Mouse (Mus musculus): ENCODE measurements around the gene Rnf19b. TPM values are rescaled to one million over a fixed set of nuclear protein-coding genes. Genes with fewer than 3 reads are reported as not detected.
A peak's percentile ranks its signal among the peaks of the same experiment; 100 is the strongest.

Gene Rnf19b
- 35.0 and 46.2 TPM in 2 replicates for total RNA-seq (2014; rRNA removed)
- 44.0 and 49.1 TPM in 2 replicates for polyA plus RNA-seq (2012; rRNA removed)

DNA sequence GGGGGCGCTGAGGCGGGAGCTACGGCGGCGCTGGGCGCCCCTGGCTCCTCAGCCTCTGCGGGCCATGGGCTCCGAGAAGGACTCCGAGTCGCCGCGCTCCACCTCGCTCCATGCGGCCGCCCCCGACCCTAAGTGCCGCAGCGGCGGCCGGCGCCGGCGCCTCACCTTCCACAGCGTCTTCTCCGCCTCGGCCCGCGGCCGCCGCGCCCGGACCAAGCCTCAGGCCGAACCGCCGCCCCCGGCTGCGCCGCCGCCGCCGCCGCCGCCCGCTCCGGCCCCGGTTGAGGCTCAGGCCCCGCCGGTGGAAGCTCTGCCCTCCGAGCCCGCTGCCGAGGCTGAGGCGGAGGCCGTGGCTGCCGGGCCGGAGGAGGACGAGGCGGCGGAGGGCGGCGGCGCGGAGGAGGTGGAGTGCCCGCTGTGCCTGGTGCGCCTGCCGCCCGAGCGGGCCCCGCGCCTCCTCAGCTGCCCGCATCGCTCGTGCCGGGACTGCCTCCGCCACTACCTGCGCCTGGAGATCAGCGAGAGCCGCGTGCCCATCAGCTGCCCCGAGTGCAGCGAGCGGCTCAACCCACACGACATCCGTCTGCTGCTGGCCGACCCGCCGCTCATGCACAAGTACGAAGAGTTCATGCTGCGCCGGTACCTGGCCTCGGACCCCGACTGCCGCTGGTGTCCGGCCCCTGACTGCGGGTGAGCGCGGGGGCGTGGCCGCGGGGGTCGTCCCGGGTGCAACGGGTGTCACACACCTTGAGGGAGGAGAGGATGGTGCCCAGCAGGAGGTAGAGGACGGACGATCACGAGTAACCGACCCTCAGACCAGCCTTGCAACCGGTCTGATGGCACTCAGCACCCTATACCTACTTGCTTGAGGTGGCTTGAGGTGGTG is at the start of gene Rnf19b:
Rnf19b (plus strand) TSS at position 65 of the 886 bp plus-strand sequence.
- H3K9ac ChIP-seq (ENCODE audit: low read depth, low read length) = peak within 1 kb of the TSS; percentile 88
- no peaks in the 10 kb centered on the region for H3K27me3 ChIP-seq (ENCODE audit: control insufficient read depth, insufficient read depth, low read length)
- peak within 1 kb of the TSS; percentile 48 for H3K27ac ChIP-seq (replicated peaks; ENCODE audit: insufficient read depth, low read depth, low read length)
- H3K4me1 ChIP-seq (ENCODE audit: control insufficient read depth, insufficient read depth, low read length) = peaks cover 10% of the 10 kb centered on the region
- H3K4me3 ChIP-seq (ENCODE audit: insufficient read depth, low read depth, low read length) = peak within 1 kb of the TSS; percentile 70
- DNase-seq (ENCODE audit: extremely low read depth, low read depth, low spot score) = no peak
- TF ChIP-seq CTCF (IDR thresholded peaks at IDR 0.05; ENCODE audit: low read depth, low read length) (no peak), POLR2A (IDR thresholded peaks at IDR 0.05; ENCODE audit: extremely low read depth, insufficient read depth, low read length) (no peak)
- no peaks in the 10 kb centered on the region for H3K36me3 ChIP-seq (ENCODE audit: control insufficient read depth, insufficient read depth, low read length)
- H3K79me2 ChIP-seq (ENCODE audit: control insufficient read depth, insufficient read depth, low read length) = peaks cover 12% of the 10 kb centered on the region; the same call in 1 of the 2 replicates
- under 1% methylated on average over 96 of the region's 107 CpGs for WGBS

DNA sequence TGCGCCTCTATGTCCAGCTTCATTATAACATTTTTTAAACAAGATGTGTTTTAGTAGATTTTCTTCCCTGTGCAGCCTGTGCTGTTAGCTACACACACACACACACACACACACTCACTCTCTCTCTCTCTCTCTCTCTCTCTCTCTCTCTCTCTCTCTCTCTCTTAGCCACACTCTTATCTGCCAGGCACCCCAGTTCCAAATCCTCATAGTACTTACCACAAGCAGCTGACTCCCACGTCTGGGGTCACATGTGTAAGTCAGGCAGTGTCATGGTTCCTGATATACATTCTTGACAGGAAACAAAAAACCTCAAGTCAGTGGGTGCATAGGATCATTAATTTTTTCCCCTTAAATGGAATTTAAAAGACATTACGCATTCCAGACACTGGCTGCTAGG is 49.4 kb upstream of the Rnf19b start:
- Histone ChIP-seq H3K36me3 (ENCODE audit: control insufficient read depth, insufficient read depth, low read length) (peaks cover 60% of the 10 kb centered on the region), H3K27me3 (ENCODE audit: control insufficient read depth, insufficient read depth, low read length) (no peaks in the 10 kb centered on the region), H3K27ac (replicated peaks; ENCODE audit: insufficient read depth, low read depth, low read length) (no peak overlapping the region), H3K9ac (ENCODE audit: low read depth, low read length) (no peak overlapping the region), H3K4me3 (ENCODE audit: insufficient read depth, low read depth, low read length) (no peak overlapping the region), H3K79me2 (ENCODE audit: control insufficient read depth, insufficient read depth, low read length) (no peaks in the 10 kb centered on the region), H3K4me1 (ENCODE audit: control insufficient read depth, insufficient read depth, low read length) (peaks cover 15% of the 10 kb centered on the region)
- no peak for DNase-seq (ENCODE audit: extremely low read depth, low read depth, low spot score)
- 89% methylated on average over 3 of the region's 3 CpGs for WGBS
- no peak for TF ChIP-seq CTCF (IDR thresholded peaks at IDR 0.05; ENCODE audit: low read depth, low read length)
- no peak for TF ChIP-seq POLR2A (IDR thresholded peaks at IDR 0.05; ENCODE audit: extremely low read depth, insufficient read depth, low read length)

DNA sequence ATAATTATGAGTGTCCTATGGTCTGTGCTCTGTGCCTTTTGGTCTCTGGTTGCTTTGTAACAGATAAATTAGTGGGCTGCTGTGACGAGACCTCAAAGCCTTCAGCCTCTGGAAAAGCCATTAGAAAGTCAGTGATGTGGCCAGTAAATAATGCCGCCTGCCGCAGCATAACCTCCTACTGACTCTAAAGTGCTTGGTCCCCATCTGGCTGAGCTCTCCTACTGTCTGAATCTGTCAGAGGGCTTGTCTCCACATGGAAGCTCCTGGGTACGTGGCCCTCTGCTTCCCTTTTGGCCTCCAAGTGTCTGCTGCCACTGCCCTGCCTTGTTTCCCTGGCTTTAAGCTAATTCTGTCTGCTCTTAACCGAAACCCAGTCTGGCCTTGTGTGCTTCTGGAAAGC is 48.5 kb upstream of the Rnf19b start:
- TF ChIP-seq CTCF (IDR thresholded peaks at IDR 0.05; ENCODE audit: low read depth, low read length) (no peak), POLR2A (IDR thresholded peaks at IDR 0.05; ENCODE audit: extremely low read depth, insufficient read depth, low read length) (no peak)
- Histone ChIP-seq H3K4me3 (ENCODE audit: insufficient read depth, low read depth, low read length) (no peak overlapping the region), H3K79me2 (ENCODE audit: control insufficient read depth, insufficient read depth, low read length) (no peaks in the 10 kb centered on the region), H3K4me1 (ENCODE audit: control insufficient read depth, insufficient read depth, low read length) (peaks cover 14% of the 10 kb centered on the region; the same call in 1 of the 2 replicates), H3K27ac (replicated peaks; ENCODE audit: insufficient read depth, low read depth, low read length) (peak overlapping the region; percentile 3; the same call in 1 of the 2 replicates), H3K27me3 (ENCODE audit: control insufficient read depth, insufficient read depth, low read length) (no peaks in the 10 kb centered on the region), H3K9ac (ENCODE audit: low read depth, low read length) (peak overlapping the region; percentile 26; the same call in 1 of the 2 replicates), H3K36me3 (ENCODE audit: control insufficient read depth, insufficient read depth, low read length) (peaks cover 55% of the 10 kb centered on the region)
- DNase-seq (ENCODE audit: extremely low read depth, low read depth, low spot score) = no peak
- 69% methylated on average over 5 of the region's 5 CpGs for WGBS

DNA sequence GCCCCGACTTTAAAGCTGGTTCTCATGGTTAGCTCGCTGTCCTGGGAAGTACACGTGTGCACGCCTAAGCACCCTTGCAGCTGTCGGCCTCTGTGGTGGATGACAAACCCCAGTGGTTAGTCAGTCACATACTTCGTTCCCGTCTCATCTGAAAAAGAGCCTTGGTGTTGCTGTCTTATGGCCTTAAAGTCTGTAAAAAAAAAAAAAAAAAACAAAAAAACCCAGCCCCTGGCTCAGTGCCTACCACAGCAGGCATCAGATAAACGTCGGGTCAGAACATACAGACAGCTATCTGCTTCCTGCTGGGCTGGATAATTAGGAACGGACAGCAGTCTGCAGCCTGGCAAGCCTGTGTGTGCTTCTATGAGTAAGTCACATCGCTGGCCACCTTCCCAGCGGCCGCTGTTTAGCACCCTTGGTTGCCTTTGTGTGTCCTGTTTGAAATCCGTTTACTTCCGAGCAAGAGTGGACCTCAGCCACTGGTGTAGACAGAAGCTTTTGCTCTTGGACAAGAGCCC is 46.4 kb upstream of the Rnf19b start:
- WGBS = 15% methylated on average over 15 of the region's 15 CpGs
- no peak for TF ChIP-seq POLR2A (IDR thresholded peaks at IDR 0.05; ENCODE audit: extremely low read depth, insufficient read depth, low read length)
- TF ChIP-seq CTCF (IDR thresholded peaks at IDR 0.05; ENCODE audit: low read depth, low read length) = no peak
- Histone ChIP-seq H3K27ac (replicated peaks; ENCODE audit: insufficient read depth, low read depth, low read length) (peak overlapping the region; percentile 47), H3K36me3 (ENCODE audit: control insufficient read depth, insufficient read depth, low read length) (peaks cover 38% of the 10 kb centered on the region), H3K79me2 (ENCODE audit: control insufficient read depth, insufficient read depth, low read length) (no peaks in the 10 kb centered on the region), H3K4me3 (ENCODE audit: insufficient read depth, low read depth, low read length) (no peak overlapping the region), H3K9ac (ENCODE audit: low read depth, low read length) (no peak overlapping the region), H3K4me1 (ENCODE audit: control insufficient read depth, insufficient read depth, low read length) (peaks cover 13% of the 10 kb centered on the region; the same call in 1 of the 2 replicates), H3K27me3 (ENCODE audit: control insufficient read depth, insufficient read depth, low read length) (no peaks in the 10 kb centered on the region)
- peak; percentile 84 for DNase-seq (ENCODE audit: extremely low read depth, low read depth, low spot score)

GRCm38 (mm10) chr4:129013151-129013864 is 44.8 kb upstream of the Rnf19b start:
- Histone ChIP-seq H3K27me3 (ENCODE audit: control insufficient read depth, insufficient read depth, low read length) (no peaks in the 10 kb centered on the region), H3K4me1 (ENCODE audit: control insufficient read depth, insufficient read depth, low read length) (peaks cover 13% of the 10 kb centered on the region; the same call in 1 of the 2 replicates), H3K36me3 (ENCODE audit: control insufficient read depth, insufficient read depth, low read length) (peaks cover 22% of the 10 kb centered on the region), H3K9ac (ENCODE audit: low read depth, low read length) (no peak overlapping the region), H3K79me2 (ENCODE audit: control insufficient read depth, insufficient read depth, low read length) (no peaks in the 10 kb centered on the region), H3K27ac (replicated peaks; ENCODE audit: insufficient read depth, low read depth, low read length) (no peak overlapping the region), H3K4me3 (ENCODE audit: insufficient read depth, low read depth, low read length) (no peak overlapping the region)
- WGBS = 67% methylated on average over 10 of the region's 10 CpGs
- no peak for DNase-seq (ENCODE audit: extremely low read depth, low read depth, low spot score)
- no peak for TF ChIP-seq CTCF (IDR thresholded peaks at IDR 0.05; ENCODE audit: low read depth, low read length)
- no peak for TF ChIP-seq POLR2A (IDR thresholded peaks at IDR 0.05; ENCODE audit: extremely low read depth, insufficient read depth, low read length)

Data from liver, adult 2 months (tissue).